Mouse (Mus musculus) heart, adult 11 months (tissue): ENCODE data around the gene Zfp277.

Experiments used
- DNase-seq: peaks from one replicate; pipeline ENCODE4 v3.0.0; 2022

Zfp277 gene

DNA sequence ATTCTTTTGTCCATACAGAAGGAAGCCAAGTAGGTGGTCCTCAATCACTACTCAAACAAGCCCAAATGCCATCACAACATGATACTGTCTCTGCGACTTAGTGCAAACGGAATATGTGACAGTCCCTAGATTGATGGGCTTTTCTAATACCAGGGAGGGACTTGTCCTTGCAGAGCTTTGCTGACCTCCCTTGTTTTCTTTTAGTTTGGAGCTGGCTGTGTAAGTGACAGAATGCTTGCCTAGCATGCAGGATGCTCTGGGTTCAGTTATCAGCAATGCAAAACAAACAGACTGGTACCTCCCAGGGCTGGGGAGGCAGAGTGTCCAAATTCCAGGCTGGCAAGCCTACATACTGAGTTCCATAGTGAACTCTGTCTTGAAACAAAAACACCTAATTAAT, 7.7 kb downstream of the Zfp277 start:
- no peak for DNase-seq

DNA sequence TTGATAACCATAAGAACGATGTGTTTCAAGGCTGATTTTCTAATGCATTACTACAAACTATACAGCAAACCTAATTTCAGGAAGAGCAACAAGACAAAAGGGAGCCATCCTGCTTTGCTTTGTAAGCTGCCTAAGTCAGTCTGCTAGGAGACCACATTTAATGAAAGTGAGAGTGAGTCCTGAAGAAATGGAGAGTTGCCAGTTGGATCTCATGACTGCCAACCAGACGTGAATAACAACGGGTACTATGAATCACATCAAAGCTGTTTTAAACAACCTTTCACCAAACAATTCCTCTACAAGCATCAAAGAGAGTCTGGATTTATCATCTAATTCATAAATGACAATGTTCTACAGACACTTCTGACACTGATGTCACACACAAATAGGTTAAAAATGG, 11.6 kb downstream of the Zfp277 start:
- no peak for DNase-seq

DNA sequence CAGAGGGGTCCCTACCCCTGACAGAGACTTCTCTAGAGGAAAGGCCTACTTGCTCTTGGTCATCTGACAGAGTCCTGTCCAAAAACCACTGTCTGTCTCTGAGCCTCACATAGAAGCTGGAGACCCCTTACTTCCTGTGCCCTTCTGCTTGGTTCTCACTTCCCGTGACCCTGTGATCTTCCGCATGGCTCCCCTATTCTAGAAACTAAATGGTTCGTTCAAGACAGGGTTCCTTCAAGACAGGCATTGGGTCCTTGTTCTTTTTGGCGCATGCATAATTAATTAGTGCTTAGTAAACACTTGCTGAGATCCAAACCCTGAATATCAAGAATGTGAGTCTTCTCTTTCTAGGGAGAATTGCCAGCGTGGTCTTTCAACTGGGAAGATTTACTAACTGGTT, 14.6 kb downstream of the Zfp277 start:
- DNase-seq: no peak

DNA sequence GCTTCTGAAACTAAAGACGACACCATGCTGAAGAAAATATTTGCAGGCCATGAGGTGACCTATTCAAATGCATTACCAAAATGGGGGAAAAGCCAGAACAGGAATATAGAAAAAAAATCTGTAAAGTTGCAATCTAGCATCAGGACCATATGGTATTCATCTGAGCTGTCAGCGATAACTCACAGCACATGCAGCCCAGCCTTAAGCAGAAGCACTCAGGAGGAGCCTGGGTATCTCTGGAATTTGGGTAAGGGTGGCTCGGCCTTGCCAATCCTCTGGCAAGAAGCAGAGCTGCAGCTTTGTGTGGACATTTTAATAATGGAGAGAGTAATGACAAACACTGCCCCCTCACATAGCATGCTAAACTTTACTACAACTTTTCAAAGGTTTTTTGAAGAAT, 15.7 kb downstream of the Zfp277 start:
- DNase-seq: no peak

DNA sequence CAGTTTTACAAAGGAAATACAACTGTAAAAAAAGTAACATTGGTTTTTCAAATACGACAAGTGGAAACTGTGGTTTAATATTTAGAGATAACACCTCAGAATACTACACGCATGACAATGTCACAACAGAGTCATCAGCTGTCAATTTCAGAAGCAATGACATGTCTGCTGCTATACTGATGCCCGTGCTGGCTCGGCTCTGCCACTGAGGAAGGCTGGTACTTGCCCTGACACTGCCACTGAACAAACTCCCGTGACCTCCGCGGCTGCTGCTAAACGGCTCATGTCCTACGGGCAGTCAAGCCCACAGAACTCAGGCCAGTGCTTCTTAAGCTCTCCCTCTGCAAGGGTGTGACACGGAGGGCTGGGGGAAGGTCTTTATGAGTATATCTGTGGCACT, 18.1 kb downstream of the Zfp277 start:
- no peak for DNase-seq

DNA sequence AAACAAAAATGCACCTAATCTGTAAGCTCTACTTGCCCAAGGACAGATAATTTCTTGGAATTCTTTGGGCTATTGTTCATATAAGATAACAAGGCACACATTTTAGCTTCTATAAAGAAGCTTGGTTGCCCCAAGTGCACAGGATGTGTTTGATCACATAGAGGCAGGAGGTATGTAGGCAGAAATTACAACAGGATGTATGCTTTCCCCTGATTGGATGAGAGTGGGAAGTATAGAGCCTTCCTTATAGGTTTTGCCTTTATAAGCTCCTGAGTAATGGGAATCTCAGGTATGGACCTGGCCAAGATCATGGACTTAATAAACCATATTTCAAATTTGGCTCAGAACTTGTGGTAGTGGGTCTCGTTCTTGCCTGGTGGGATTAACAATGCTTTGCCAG, 20.7 kb downstream of the Zfp277 start:
- no peak for DNase-seq

DNA sequence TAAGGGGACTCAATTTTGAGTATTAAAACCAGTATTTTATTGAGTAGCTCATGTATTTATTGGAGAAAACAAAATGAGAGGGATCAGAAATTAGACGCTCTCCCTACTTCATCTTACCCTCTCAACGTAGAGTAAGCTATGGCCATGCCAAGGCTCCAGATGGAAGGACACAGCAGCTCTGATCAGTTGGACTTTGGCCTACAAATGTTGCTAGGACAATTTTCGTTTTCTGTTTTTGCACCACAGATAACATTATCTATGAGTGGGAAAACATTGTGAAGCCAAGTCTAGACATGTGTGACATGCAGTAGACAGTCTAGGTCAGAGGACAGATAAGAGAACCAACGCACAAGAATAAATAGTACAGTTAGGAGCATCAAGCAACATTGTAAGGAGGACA, 28.4 kb downstream of the Zfp277 start:
- no peak for DNase-seq

DNA sequence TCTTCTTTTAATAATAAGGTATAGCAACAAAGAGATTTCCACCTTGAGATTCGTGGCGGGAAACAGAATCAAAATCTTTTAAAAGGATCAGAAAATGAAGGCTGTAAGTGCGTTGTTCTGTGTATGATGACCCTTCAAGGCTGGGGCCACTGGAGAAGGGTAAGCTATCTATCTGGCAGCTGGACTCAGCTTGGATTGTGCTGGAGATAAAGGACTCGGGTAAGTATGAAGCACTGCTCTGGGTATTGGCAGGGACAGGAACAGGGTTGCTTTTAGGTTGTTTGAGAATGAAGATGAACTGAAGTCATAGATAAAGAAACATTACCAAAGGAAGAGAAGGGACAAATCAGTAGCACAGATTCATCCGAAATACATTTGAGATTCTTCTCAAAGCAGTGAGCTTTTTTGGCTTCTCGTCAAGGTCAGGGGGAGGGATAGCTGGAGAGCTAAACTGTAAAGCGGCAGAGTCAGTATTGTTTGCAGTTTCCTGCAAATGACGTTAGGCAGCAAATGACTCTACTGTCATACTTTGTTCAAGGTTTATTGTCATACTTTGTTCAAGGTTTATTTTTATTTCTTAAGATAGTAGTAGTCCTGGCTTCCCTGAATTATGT, 30.3 kb downstream of the Zfp277 start:
- no peak for DNase-seq

DNA sequence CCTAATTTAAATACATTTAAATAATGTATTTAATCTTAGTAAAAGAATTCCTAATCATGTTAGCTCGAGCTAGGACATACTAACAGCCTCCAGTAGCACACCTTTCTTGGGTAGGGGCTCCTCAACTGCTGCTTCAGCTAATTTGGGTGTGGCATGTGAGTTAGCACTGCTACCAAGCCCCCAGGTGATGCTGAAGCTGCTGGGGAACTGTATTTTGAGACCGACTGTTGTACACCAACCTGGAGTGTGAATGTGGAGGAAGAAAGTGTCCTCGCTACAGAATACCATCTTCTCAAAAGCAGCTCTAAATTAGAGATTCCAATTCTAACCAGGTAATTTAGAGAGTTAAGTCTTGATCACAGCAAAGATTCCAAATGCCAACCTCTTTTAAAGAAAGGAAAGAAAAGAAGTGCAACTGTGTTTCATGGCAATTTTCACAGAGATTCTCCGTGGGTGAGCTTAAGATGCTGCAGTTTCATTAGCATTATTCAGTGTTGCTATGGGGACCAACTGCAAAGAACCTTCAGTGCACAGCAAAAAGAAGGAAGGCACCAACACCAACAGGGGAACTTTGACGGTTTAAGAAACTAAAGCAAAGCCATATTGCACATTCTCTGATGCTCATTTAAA, 30.9 kb downstream of the Zfp277 start:
- DNase-seq: no peak

DNA sequence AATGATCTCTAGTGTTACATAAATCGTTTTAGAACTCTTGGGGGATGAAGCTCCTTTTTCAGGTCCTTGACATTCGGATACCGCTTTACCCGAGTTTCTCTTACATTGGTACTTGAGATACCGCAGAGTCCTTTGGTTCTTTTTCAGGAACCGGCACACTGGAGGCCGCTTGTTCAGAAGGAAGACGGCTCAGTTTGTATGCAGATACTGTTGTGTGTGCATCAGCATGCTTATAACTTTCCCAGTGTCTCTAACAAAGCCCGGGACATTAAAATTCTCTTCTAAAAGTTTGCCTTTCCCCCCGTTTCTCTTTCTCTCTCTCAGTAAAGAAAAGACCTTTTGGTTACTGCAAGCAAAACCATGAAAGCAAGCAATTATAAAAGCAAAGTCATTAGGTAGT, 45.9 kb downstream of the Zfp277 start:
- DNase-seq: no peak

DNA sequence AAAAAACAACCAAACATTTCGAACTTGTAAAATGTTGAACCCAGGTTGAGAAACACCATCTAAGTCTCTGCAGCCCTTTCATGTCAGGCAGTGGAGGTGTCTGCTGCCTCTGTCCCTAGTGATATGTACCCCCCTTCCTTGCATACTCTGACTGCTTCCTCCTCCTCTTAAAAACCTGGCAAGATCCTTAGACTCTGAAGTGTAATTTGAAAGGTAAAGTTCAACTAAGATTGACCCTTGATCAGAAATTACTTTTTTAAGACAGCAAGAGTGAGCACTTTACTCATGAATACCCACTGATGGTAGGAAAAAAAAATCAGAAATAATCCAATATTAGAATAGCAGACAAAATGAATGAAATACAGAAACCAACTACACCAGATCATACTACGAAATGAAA, 46.3 kb downstream of the Zfp277 start:
- DNase-seq: no peak

DNA sequence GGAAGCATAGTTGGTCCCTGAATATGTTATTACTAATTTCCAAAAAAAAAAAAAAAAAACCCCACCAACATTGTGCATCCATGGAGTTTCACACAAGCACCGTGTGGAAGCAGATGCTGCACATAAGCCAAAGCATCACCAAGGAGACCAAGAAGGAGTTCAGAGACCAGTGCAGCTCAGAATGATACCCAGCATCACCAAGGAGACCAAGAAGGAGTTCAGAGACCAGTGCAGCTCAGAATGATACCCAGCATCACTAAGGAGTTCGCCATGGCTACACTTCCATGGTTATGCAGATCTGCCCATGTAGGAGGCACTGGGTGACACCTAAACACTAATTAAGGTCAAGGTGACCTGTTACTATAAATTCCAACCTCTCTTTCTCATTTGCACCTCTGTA, 46.8 kb downstream of the Zfp277 start:
- no peak for DNase-seq

DNA sequence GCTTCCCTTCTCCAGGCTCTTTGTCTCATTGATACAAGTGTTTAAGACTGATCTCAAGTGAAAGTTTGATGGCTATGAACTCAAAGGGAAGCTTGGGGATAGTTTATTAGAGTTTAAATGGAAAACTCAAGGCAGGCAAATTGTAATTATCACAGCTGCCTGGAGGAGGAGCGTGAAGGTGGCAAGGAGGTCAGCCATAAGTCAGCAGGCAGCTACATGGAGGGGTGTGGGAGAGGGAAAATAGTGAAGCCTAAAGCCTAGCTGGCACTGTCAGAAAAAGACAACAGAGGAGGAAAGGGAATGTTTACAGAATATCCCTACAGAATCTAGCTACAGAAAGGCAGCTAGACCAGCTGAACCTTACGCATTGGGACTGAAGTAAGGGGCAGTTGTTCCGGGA, 52.8 kb downstream of the Zfp277 start:
- no peak for DNase-seq

DNA sequence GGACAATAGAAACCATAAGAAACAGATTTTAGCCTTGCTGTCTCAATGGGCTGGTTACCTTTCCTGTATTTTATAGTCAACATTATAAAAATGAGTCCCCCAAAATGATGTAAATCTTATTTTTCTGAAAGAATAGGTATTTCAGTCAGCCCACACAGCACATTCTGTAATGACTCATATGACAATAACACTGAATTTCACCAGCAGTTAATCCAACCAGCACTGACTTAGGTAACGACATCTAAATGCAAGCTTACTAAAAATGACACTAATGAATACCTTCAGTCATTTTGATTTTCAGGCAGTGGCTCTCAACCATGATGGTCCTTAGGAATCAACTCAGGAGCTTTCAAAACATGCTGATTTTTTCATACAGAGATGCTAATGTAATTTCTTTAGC, 54.4 kb downstream of the Zfp277 start:
- no peak for DNase-seq

DNA sequence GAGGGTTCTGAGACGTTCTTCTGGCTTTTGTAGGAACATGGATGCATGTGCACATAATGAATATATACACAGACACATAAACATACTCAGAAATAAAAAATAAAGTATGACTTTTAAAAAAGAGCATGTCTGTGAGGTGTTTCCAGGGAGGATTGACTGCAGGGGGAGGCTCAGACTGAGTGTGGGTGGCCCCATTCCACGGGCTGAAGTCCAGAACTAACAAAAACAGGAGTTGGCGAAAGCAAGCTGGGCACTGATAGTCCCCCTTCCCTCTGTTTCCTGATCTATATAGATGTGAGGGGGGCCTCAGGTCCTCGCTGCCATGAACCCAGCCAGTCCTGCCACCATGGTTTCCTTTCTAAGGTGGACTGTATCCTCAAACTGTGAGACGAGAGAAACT, 57.9 kb downstream of the Zfp277 start:
- DNase-seq: no peak

DNA sequence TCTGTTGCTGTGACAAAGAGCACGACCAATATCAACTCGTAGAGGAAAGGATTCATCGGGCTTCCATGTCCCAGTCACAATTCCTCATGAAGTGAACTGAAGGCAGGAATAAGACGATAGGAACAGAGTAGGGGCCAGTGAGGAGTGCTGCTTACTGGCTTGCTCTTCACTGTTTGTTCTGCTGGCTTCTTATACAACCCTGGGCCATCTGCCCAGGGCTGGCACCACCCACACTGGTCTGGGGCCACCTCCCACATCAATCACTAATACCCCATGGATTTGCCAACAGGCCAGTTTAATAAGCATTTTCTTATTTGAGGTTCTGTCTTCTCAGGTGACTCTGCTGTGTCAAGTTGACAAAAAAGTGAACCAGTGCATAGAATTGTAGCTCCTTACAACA, 60.4 kb downstream of the Zfp277 start:
- DNase-seq: peak; percentile 56

DNA sequence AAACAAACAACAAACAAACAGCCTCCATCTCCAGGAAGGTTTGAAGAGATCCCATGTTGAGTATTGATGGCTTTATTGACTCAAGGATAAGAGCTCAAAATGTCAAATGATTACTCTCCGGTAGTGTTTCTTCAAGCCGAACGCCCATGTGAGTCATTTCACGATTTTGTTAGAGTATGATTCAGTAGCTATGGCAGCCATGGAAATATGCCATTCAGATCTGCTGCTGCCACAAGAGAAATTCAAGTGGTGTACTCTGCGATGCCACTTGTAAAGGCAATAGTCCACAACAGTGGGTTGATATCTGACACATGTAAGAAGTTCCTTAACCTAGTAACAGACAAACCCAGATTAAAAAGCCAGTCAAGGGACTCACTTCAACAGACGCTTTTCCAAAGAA, 62.0 kb downstream of the Zfp277 start:
- DNase-seq: peak; percentile 68

DNA sequence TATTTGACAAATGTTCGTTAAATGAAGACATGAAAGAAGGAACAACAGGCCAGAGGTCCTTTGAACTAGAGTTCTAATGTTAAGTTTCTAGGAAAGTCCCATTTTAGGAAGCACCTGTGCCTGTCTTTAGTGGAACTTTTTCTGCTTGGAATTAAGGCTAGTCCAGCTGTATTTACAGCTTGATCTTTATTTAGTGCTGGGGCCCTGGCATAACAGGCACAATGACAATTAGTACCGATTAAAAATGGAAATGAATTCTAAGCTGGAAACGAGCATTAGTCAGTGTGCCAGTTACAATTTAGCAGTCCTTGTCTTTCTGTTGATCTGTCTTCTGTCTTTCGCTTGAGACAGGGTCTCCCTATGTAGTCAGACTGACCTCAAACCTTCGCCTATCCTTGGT, 63.2 kb downstream of the Zfp277 start:
- DNase-seq: peak; percentile 53

DNA sequence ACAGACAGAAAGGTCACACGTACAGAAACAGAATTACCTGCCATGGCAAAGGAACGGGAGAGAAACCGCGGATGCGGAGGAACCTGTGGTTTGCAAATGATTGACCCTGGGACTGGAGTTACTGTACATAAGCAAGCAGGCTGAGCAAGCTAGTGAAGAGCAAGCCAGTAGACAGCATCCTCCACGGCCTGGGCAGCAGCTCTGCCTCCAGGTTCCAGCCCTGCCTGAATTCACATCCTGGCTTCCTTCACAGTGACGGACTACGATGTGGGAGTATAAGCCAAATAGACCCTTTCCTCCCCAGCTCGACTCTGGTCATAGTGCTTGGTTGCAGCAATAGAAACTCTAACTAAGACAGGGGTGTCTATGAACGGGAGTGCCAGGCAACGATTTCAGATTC, 63.9 kb downstream of the Zfp277 start:
- peak; percentile 86 for DNase-seq

DNA sequence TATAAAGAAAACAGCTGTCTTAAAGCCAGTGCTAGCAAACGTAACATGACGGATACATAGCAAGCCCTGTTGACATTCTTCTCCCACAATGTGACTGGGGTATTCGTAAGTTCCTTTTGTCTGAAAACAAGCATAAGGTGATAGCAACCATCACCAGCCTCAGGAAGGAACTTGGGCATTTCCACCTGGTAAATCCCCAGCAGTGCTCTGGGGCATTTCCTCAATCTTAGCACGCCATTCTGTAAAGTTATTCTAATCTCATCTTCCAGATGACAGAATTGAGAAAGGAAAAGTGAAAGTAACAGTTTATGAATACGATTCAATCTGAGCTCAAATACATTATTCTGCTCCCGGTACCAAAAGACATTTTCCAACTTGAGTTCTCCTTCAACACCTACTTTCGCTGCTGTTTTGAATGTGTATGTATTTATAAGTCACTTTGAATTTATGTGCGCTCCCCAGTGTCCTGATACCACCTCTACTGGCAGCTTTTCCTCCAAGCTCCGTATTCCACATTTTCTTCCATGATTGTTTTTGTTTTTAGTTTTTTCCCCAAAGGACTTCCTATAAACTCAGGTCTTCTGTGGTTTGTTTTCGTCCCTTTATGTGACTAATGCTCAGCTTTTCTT, 64.4 kb downstream of the Zfp277 start:
- peak; percentile 73 for DNase-seq

DNA sequence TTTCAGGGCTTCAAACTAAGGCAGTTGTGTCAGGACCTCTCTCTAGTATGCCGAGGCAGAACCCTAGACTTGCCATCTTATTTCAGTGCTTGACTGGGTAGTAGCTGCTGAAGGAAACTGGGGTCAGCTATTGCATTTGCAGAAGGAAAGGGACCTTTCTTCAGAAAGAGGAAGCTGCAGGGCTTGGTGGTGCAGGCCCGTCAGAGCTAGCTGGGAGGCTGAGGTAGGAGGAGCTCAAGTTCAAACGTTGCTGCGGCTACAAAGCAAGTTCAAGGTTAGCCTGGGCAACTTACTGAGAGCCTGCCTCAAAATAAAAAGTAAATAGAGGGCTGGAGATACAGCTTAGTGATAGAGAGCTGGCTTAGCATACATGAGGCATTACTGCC, 66.2 kb downstream of the Zfp277 start:
- DNase-seq: peak; percentile 66

DNA sequence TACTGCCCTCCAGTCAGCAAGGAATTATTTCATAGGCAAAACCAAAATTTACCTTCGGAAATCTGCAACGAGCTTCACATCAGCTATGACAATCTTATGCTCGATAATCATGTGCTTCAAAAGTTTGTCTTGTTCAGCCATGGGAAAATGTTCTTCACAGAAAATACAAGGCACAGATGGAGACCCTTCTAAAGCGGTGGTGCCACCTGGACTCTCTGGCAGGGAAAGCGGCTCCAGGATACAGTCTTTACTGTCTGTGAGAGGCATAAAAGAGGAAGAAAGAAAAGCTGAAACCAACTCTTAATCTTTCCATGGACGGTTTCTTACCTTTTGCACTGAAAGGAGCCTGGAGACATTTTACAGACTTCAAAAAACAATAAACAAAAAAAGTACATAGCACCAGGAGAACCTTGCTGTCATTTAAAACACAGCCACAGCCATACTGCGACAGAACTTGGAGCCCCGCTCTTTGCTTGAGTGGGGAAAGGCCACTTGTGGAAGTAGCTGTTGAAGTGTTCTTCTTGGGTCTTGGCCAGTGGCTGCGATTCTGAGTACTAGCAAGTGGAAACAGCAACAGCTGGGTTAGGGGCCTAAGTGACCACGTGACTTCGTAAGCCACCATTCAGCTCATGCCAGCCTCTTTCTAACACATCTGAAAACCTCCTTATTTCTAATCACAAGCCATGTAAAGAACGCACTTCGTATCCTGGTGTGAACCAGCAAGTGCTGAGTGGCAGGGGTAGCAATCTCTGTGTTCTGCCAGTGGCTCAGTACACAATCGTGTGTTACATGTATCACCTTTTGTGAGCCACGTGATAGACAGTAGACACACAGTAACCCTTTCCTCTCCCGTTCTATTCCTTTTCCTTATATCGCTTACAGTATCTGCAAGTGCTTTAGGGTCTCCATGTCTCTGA, 66.8 kb downstream of the Zfp277 start:
- peak; percentile 61 for DNase-seq

DNA sequence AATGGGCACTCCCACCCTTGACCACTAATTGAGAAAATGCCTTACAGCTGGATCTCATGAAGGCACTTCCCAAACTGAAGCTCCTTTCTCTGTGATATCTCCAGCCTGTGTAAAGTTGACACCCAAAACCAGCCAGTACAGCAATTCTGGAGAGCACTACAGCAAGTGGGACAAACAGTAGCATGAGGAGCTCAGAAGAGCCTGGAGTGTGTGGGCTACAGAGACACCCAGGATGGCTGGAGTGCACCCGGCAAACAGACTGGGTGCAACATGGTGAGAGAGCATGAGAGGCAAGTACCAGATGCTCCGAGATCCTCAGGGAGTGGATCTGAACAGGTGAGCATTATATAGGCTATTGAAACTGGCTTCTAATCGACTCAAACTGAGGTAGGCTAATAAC, 93.8 kb downstream of the Zfp277 start:
- DNase-seq: peak; percentile 65

DNA sequence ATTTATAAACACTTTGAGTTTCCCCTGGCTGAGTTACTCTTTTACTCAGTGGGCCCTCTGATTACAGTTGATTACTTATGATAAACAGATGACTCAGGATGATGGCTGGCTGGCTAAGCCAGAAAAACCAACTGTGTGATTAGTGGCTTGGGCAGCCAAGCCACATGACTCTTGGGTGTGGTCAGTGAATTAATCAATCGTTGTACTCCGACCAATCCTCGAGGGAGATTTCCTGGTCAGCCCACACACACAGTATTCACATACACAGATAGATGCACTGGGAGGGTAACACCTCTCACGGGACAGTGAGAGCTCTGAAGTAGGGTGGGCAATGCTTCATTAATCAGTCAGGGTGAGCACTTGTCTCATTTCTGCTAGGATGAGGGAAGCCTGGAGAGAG, 97.5 kb downstream of the Zfp277 start:
- DNase-seq: peak; percentile 86
